Mouse (Mus musculus) MEL (cell line): Measurements from ENCODE around the gene Sox12.

ENCODE experiments used
- CTCF ChIP-seq, 3 experiments: IDR thresholded peaks in 2 of 3; conservative IDR thresholded peaks in 1 of 3; 2 replicates each; pipeline ENCODE4 v1.5.1; 2011 to 2012; ENCODE audit warnings: low read length in 3 of 3, low read depth in 2 of 3, mild to moderate bottlenecking in 2 of 3, improper control_type of control experiment in 1 of 3, inconsistent platforms in 1 of 3, mixed read lengths in 1 of 3, moderate library complexity in 1 of 3; ENCODE audit not compliant: control insufficient read depth in 1 of 3, insufficient read depth in 1 of 3, poor library complexity in 1 of 3, severe bottlenecking in 1 of 3
- ELF1 ChIP-seq: IDR thresholded peaks from 2 replicates; pipeline ENCODE4 v1.6.1; 2014; ENCODE audit warnings: low read depth, mild to moderate bottlenecking, inconsistent platforms, low read length, improper control_type of control experiment, moderate library complexity
- EP300 ChIP-seq, 2 experiments: IDR thresholded peaks; 2 replicates each; pipeline ENCODE4 v1.6.1; 2011; ENCODE audit warnings: improper control_type of control experiment in 2 of 2, low read length in 2 of 2, low read depth in 1 of 2, mild to moderate bottlenecking in 1 of 2
- MAZ ChIP-seq: IDR thresholded peaks from 2 replicates; pipeline ENCODE4 v1.6.1; 2012; ENCODE audit warnings: low read depth, mild to moderate bottlenecking, inconsistent platforms, low read length, improper control_type of control experiment
- MXI1 ChIP-seq: IDR thresholded peaks from 2 replicates; pipeline ENCODE4 v1.6.1; 2011; ENCODE audit warnings: mild to moderate bottlenecking, low read depth, low read length, improper control_type of control experiment
- POLR2A ChIP-seq, 2 experiments: IDR thresholded peaks; 2 replicates each; pipeline ENCODE4 v1.6.1; 2011 to 2012; ENCODE audit warnings: low read length in 2 of 2, mild to moderate bottlenecking in 2 of 2, control low read depth in 1 of 2, improper control_type of control experiment in 1 of 2, low read depth in 1 of 2, moderate library complexity in 1 of 2; ENCODE audit not compliant: control insufficient read depth in 1 of 2, insufficient read depth in 1 of 2, poor library complexity in 1 of 2
- POLR2AphosphoS5 ChIP-seq: IDR thresholded peaks from 2 replicates; pipeline ENCODE4 v1.6.1; 2012; ENCODE audit warnings: low read depth, borderline replicate concordance, mild to moderate bottlenecking, inconsistent platforms, low read length, moderate library complexity, mixed read lengths
- SIN3A ChIP-seq: IDR thresholded peaks from 2 replicates; pipeline ENCODE4 v1.6.1; 2012; ENCODE audit warnings: low read length, improper control_type of control experiment, inconsistent platforms
- TAL1 ChIP-seq: IDR thresholded peaks from 2 replicates; pipeline ENCODE4 v1.6.1; 2012; ENCODE audit warnings: mild to moderate bottlenecking, inconsistent platforms, low read length, moderate library complexity, mixed read lengths

DNA sequence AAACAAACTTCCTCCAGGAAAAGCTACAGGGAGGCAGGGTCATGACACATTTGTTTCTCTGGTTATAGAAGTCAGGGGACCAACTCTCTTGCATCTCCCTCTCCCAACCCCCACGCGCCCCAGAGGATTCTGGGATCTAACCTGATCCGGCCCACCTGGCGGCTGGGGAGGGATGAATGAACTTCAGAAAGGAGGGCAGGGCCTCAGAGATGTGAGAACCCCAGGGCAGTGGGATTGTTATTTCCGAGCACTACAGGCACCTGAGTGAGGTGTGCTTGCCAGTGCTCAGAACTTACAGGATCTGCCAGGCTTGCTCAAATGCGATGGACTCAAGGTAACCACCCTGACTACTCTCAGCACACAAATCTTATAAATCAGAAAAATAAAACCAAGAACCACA is 52.5 kb downstream of the Sox12 start:
- TF ChIP-seq CTCF (IDR thresholded peaks at IDR 0.05 in 2 of 3, conservative IDR thresholded peaks at IDR 0.05 in 1 of 3; ENCODE audit: control insufficient read depth in 1 of 3, insufficient read depth in 1 of 3, low read depth in 2 of 3, low read length in 3 of 3, poor library complexity in 1 of 3, severe bottlenecking in 1 of 3) = no peak
- no peak for TF ChIP-seq TAL1
- no peak for TF ChIP-seq ELF1
- no peak for TF ChIP-seq POLR2A (IDR thresholded peaks at IDR 0.05; ENCODE audit: control insufficient read depth in 1 of 2, insufficient read depth in 1 of 2, low read depth in 1 of 2, low read length in 2 of 2, poor library complexity in 1 of 2)
- TF ChIP-seq SIN3A = no peak
- no peak for TF ChIP-seq EP300 (IDR thresholded peaks at IDR 0.05; ENCODE audit: low read depth in 1 of 2, low read length in 2 of 2)
- TF ChIP-seq MAZ = no peak
- no peak for TF ChIP-seq MXI1
- no peak for TF ChIP-seq POLR2AphosphoS5
